Mouse (Mus musculus) forebrain, embryonic 11.5 days (tissue): Measurements from ENCODE around the gene Phlda1. TPM values are rescaled to one million over a fixed set of nuclear protein-coding genes. Genes with fewer than 3 reads are reported as not detected.

Experiments
- ATAC-seq: fragments of 200-750 bp; cut with Nextera tagmentation; replicated peaks from 2 replicates; pipeline ENCODE4 v1.8.0; 2017; ENCODE audit warnings: moderate TSS enrichment; ENCODE audit not compliant: low FRiP score
- DNase-seq: peaks from one replicate; pipeline ENCODE4 v3.0.0-alpha.2; 2017; ENCODE audit warnings: low spot score
- H3K27ac ChIP-seq: fragments of 300-500 bp; sonication (generic); 2 replicates; pipeline ENCODE4 v1.5.1; 2014; ENCODE audit warnings: low read depth, low read length
- H3K27me3 ChIP-seq: fragments of 300-500 bp; sonication (generic); 2 replicates; pipeline ENCODE4 v1.6.1; 2014; ENCODE audit warnings: mild to moderate bottlenecking, low read length, mixed read lengths; ENCODE audit not compliant: control insufficient read depth, insufficient read depth
- H3K36me3 ChIP-seq: fragments of 300-500 bp; sonication (generic); 2 replicates; pipeline ENCODE4 v1.6.1; 2014; ENCODE audit warnings: mild to moderate bottlenecking, low read length, moderate library complexity, mixed read lengths; ENCODE audit not compliant: control insufficient read depth, insufficient read depth
- H3K4me1 ChIP-seq: fragments of 300-500 bp; sonication (generic); replicated peaks from 2 replicates; pipeline ENCODE4 v1.6.1; 2014; ENCODE audit warnings: low read length, mixed read lengths; ENCODE audit not compliant: control insufficient read depth, insufficient read depth
- H3K4me2 ChIP-seq: fragments of 300-500 bp; sonication (generic); 2 replicates; pipeline ENCODE4 v1.6.1; 2014; ENCODE audit warnings: low read depth, mild to moderate bottlenecking, low read length, moderate library complexity, mixed read lengths; ENCODE audit not compliant: severe bottlenecking
- H3K4me3 ChIP-seq: fragments of 300-500 bp; sonication (generic); 2 replicates; pipeline ENCODE4 v1.5.1; 2014; ENCODE audit warnings: low read depth, low read length
- H3K9ac ChIP-seq: fragments of 300-500 bp; sonication (generic); 2 replicates; pipeline ENCODE4 v1.6.1; 2014; ENCODE audit warnings: low read length
- H3K9me3 ChIP-seq: fragments of 300-500 bp; sonication (generic); 2 replicates; pipeline ENCODE4 v1.6.1; 2016; ENCODE audit warnings: low read length, mixed read lengths; ENCODE audit not compliant: control insufficient read depth
- WGBS: fragments of 180-500 bp; shearing (Covaris S2); extraction: QIAGEN DNeasy Blood & Tissue Kit; methylation state at CpG from one replicate; pipeline ENCODE4 v1.1.7; 2014; 5-methylcytosine and 5-hydroxymethylcytosine counted together
- polyA plus RNA-seq: library from polyadenylated mRNA; unstranded; fragments of >200 nt; fragmentation: Nextera tagmentation; extraction: Ambion mirVana; gene quantifications from 2 replicates; pipeline ENCODE4 v1.2.1, GENCODE M21; 2014

Gene Phlda1
- polyA plus RNA-seq, 1 experiment from 2014 or later = 12.5 TPM

GRCm38 (mm10) chr10:111507460-111508211 is 1.6 kb downstream of the Phlda1 start:
- Histone ChIP-seq H3K4me2 (peak overlapping the region; percentile 95), H3K27ac (no peak overlapping the region), H3K4me1 (0 out of 2 replicates have a peak, but pooled peaks cover 2% of the 10 kb centered on the region), H3K27me3 (no peaks in the 10 kb centered on the region), H3K36me3 (no peaks in the 10 kb centered on the region), H3K9ac (peak overlapping the region; percentile 82), H3K9me3 (no peaks in the 10 kb centered on the region), H3K4me3 (peak overlapping the region; percentile 68)
- under 1% methylated on average over 38 of the region's 38 CpGs for WGBS
- no peak for DNase-seq
- peak; percentile 25; the same call in 1 of the 2 replicates for ATAC-seq

GRCm38 (mm10) chr10:111508324-111509080 is 2.4 kb downstream of the Phlda1 start:
- no peaks in the 10 kb centered on the region for H3K36me3 ChIP-seq
- no peaks in the 10 kb centered on the region for H3K27me3 ChIP-seq
- H3K9ac ChIP-seq = no peak overlapping the region
- ATAC-seq (no peak), DNase-seq (no peak)
- no peaks in the 10 kb centered on the region for H3K9me3 ChIP-seq
- peak overlapping the region; percentile 68 for H3K4me3 ChIP-seq
- 6% methylated on average over 7 of the region's 7 CpGs for WGBS
- H3K4me1 ChIP-seq = 0 out of 2 replicates have a peak, but pooled peaks cover 2% of the 10 kb centered on the region
- H3K4me2 ChIP-seq = peak overlapping the region; percentile 95; the same call in 1 of the 2 replicates
- H3K27ac ChIP-seq = no peak overlapping the region

GRCm38 (mm10) chr10:111509103-111509784 is 3.2 kb downstream of the Phlda1 start:
- ATAC-seq (no peak), DNase-seq (no peak)
- H3K27ac ChIP-seq = no peak overlapping the region
- H3K4me1 ChIP-seq = 0 out of 2 replicates have a peak, but pooled peaks cover 2% of the 10 kb centered on the region
- 27% methylated on average over 8 of the region's 8 CpGs for WGBS
- no peaks in the 10 kb centered on the region for H3K27me3 ChIP-seq
- no peak overlapping the region for H3K9ac ChIP-seq
- no peak overlapping the region; the same call in 1 of the 2 replicates for H3K4me3 ChIP-seq
- no peaks in the 10 kb centered on the region for H3K36me3 ChIP-seq
- H3K4me2 ChIP-seq = no peak overlapping the region
- H3K9me3 ChIP-seq = no peaks in the 10 kb centered on the region

- H3K4me2 ChIP-seq = no peak overlapping the region
- H3K27ac ChIP-seq = no peak overlapping the region
- 0 out of 2 replicates have a peak, but pooled peaks cover 2% of the 10 kb centered on the region for H3K4me1 ChIP-seq
- no peaks in the 10 kb centered on the region for H3K9me3 ChIP-seq
- no peak overlapping the region for H3K4me3 ChIP-seq
- no peaks in the 10 kb centered on the region for H3K36me3 ChIP-seq
- DNase-seq = no peak
- no peaks in the 10 kb centered on the region for H3K27me3 ChIP-seq
- no peak for ATAC-seq
- H3K9ac ChIP-seq = no peak overlapping the region
- 86% methylated on average over 7 of the region's 7 CpGs for WGBS
Observed at GRCm38 (mm10) chr10:111509981-111510380, 3.9 kb downstream of the Phlda1 start.

- 0 out of 2 replicates have a peak, but pooled peaks cover 2% of the 10 kb centered on the region for H3K4me1 ChIP-seq
- H3K36me3 ChIP-seq = no peaks in the 10 kb centered on the region
- H3K4me3 ChIP-seq = no peak overlapping the region
- no peak for ATAC-seq
- H3K9ac ChIP-seq = no peak overlapping the region
- H3K27ac ChIP-seq = no peak overlapping the region
- no peak overlapping the region for H3K4me2 ChIP-seq
- H3K9me3 ChIP-seq = no peaks in the 10 kb centered on the region
- no peaks in the 10 kb centered on the region for H3K27me3 ChIP-seq
- DNase-seq = no peak
- 59% methylated on average over 7 of the region's 7 CpGs for WGBS
Observed at GRCm38 (mm10) chr10:111510798-111511197, 4.7 kb downstream of the Phlda1 start.

- H3K4me1 ChIP-seq = 0 out of 2 replicates have a peak, but pooled peaks cover 2% of the 10 kb centered on the region
- no peak overlapping the region for H3K4me2 ChIP-seq
- H3K27ac ChIP-seq = no peak overlapping the region
- no peaks in the 10 kb centered on the region for H3K36me3 ChIP-seq
- no peaks in the 10 kb centered on the region for H3K9me3 ChIP-seq
- DNase-seq = no peak
- no peak for ATAC-seq
- H3K4me3 ChIP-seq = no peak overlapping the region
- 87% methylated on average over 10 of the region's 10 CpGs for WGBS
- H3K27me3 ChIP-seq = no peaks in the 10 kb centered on the region
- H3K9ac ChIP-seq = no peak overlapping the region
Observed at GRCm38 (mm10) chr10:111512036-111512568, 6.0 kb downstream of the Phlda1 start.

- H3K9me3 ChIP-seq = no peaks in the 10 kb centered on the region
- WGBS = 91% methylated on average over 5 of the region's 5 CpGs
- no peaks in the 10 kb centered on the region for H3K36me3 ChIP-seq
- no peak for DNase-seq
- H3K4me1 ChIP-seq = 0 out of 2 replicates have a peak, but pooled peaks cover 2% of the 10 kb centered on the region
- H3K27me3 ChIP-seq = no peaks in the 10 kb centered on the region
- ATAC-seq = no peak
- H3K4me2 ChIP-seq = no peak overlapping the region
- no peak overlapping the region for H3K9ac ChIP-seq
- H3K4me3 ChIP-seq = no peak overlapping the region
- no peak overlapping the region for H3K27ac ChIP-seq
Observed at GRCm38 (mm10) chr10:111514282-111514885, 8.3 kb downstream of the Phlda1 start.
